In the genomic region with DNA sequence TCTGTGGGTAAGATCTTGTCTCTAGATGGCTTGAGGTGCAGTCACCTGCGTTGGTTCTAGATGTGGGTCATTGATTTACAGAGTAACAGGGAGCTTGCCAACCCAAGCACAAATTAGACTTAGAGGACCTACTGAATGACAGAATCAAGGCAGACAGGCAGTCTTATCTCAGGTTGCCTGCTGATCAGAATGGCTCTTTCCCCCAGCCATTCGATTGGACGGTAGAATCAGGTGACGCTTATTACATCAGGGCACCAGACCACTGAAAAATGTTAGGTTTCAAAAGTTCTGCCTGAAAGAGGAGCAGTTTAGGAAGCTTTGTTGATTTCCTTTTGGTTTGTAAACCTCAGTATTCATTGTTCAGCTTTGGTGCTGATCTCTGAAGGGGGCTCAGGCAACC, we compare ENCODE assay signal across 8 mouse cellular contexts. TPM values are rescaled to one million over a fixed set of nuclear protein-coding genes. Genes with fewer than 3 reads are reported as not detected.
A peak's percentile ranks its signal among the peaks of the same experiment; 100 is the strongest.
DNase-seq lines count a peak whose midpoint lies in the region; ATAC-seq and TF ChIP-seq lines count a peak whose summit lies in the region.

No protein-coding gene starts in this region.

- peak overlapping the region; percentile 80 for H3K9ac ChIP-seq in ES-Bruce4 (ENCODE audit: low read depth, poor library complexity, severe bottlenecking)
- peak overlapping the region; percentile 93 for H3K9ac ChIP-seq in hindbrain, postnatal 0 days (replicated peaks; ENCODE audit: low read length)
- peak overlapping the region; percentile 97; the same call in 1 of the 2 replicates for H3K9ac ChIP-seq in lung, postnatal 0 days (replicated peaks; ENCODE audit: low read depth)

- DNase-seq in c-Kit-positive CD71-positive TER-119-negative erythroid progenitor cells, embryonic 14.5 days (ENCODE audit: low read depth): peak; percentile 83
- no peak for DNase-seq in hindbrain, postnatal 0 days (ENCODE audit: low spot score)
- DNase-seq in lung, postnatal 0 days (ENCODE audit: low spot score): peak; percentile 63
- DNase-seq in thymus, postnatal 4 days: no peak
- no peak for DNase-seq in thymus, postnatal 0 days (ENCODE audit: low spot score)
- DNase-seq in gastrocnemius, postnatal 10 days: no peak

- TF ChIP-seq CTCF in ES-Bruce4 (IDR thresholded peaks at IDR 0.05; ENCODE audit: low read depth, low read length): no peak
- TF ChIP-seq CTCF in hindbrain, postnatal 0 days (IDR thresholded peaks at IDR 0.05; ENCODE audit: low read depth): no peak
- no peak for TF ChIP-seq CTCF in lung, postnatal 0 days (IDR thresholded peaks at IDR 0.05)

- no peaks in the 10 kb centered on the region for H3K9me3 ChIP-seq in ES-Bruce4 (replicated peaks; ENCODE audit: control insufficient read depth, insufficient read depth, low read length, poor library complexity, severe bottlenecking)
- no peaks in the 10 kb centered on the region for H3K9me3 ChIP-seq in hindbrain, postnatal 0 days (ENCODE audit: low read length)
- no peaks in the 10 kb centered on the region for H3K9me3 ChIP-seq in lung, postnatal 0 days (ENCODE audit: low read length)

- peak overlapping the region; percentile 92 for H3K4me2 ChIP-seq in hindbrain, postnatal 0 days (ENCODE audit: low read depth, low read length)
- peak overlapping the region; percentile 60 for H3K4me2 ChIP-seq in lung, postnatal 0 days (replicated peaks; ENCODE audit: low read depth, low read length)

- 72% methylated on average over 4 of the region's 4 CpGs for WGBS in hindbrain, postnatal 0 days
- 38% methylated on average over 4 of the region's 4 CpGs for WGBS in lung, postnatal 0 days

- no peaks in the 10 kb centered on the region for H3K36me3 ChIP-seq in ES-Bruce4 (ENCODE audit: control insufficient read depth, insufficient read depth, low read length, poor library complexity, severe bottlenecking)
- no peaks in the 10 kb centered on the region for H3K36me3 ChIP-seq in hindbrain, postnatal 0 days (ENCODE audit: insufficient read depth, low read length)
- no peaks in the 10 kb centered on the region for H3K36me3 ChIP-seq in lung, postnatal 0 days (ENCODE audit: insufficient read depth, low read length)

- TF ChIP-seq POLR2A in ES-Bruce4 (IDR thresholded peaks at IDR 0.05; ENCODE audit: insufficient read depth, low read length): no peak

- ATAC-seq in hindbrain, postnatal 0 days: no peak
- ATAC-seq in lung, postnatal 0 days: peak; percentile 18
- no peak for ATAC-seq in monocyte, adult 5-6 weeks (replicated peaks; ENCODE audit: insufficient number of reproducible peaks, low FRiP score, low TSS enrichment, poor library complexity, severe bottlenecking)

- no peaks in the 10 kb centered on the region for H3K27me3 ChIP-seq in ES-Bruce4 (ENCODE audit: control insufficient read depth, insufficient read depth, low read length, poor library complexity, severe bottlenecking)
- no peaks in the 10 kb centered on the region for H3K27me3 ChIP-seq in hindbrain, postnatal 0 days (ENCODE audit: insufficient read depth, low read length)
- no peaks in the 10 kb centered on the region for H3K27me3 ChIP-seq in lung, postnatal 0 days (replicated peaks; ENCODE audit: insufficient read depth, low read length)

- peak overlapping the region; percentile 33 for H3K27ac ChIP-seq in ES-Bruce4 (ENCODE audit: insufficient read depth, low read length)
- H3K27ac ChIP-seq in hindbrain, postnatal 0 days: no peak overlapping the region
- peak overlapping the region; percentile 98 for H3K27ac ChIP-seq in lung, postnatal 0 days (ENCODE audit: low read length)

- peak overlapping the region; percentile 97 for H3K4me3 ChIP-seq in ES-Bruce4 (ENCODE audit: low read depth, low read length)
- peak overlapping the region; percentile 99 for H3K4me3 ChIP-seq in hindbrain, postnatal 0 days (ENCODE audit: low read length)
- peak overlapping the region; percentile 100; the same call in 1 of the 2 replicates for H3K4me3 ChIP-seq in lung, postnatal 0 days (ENCODE audit: low read depth, low read length)

- peaks cover 9% of the 10 kb centered on the region for H3K4me1 ChIP-seq in ES-Bruce4 (ENCODE audit: control insufficient read depth, insufficient read depth, low read length)
- H3K4me1 ChIP-seq in hindbrain, postnatal 0 days (ENCODE audit: insufficient read depth, low read length): peaks cover 22% of the 10 kb centered on the region
- H3K4me1 ChIP-seq in lung, postnatal 0 days (ENCODE audit: insufficient read depth, low read depth, low read length): peaks cover 33% of the 10 kb centered on the region

- no peak for TF ChIP-seq EP300 in ES-Bruce4 (IDR thresholded peaks at IDR 0.05; ENCODE audit: insufficient read depth, low read depth, low read length)
- no peak for TF ChIP-seq EP300 in lung, postnatal 0 days (IDR thresholded peaks at IDR 0.05)

RNA-seq across cellular contexts. Expression of a gene that starts 1.9 kb away (rescaled TPM):
- 31.5 and 35.5 TPM in 2 replicates for polyA plus RNA-seq in ES-Bruce4 (2011; ENCODE audit: insufficient read depth, insufficient read length, low read depth, missing spikeins)
- total RNA-seq in hindbrain, postnatal 0 days (2014; rRNA removed): 72.7 and 85.0 TPM in 2 replicates
- 57.2 and 58.3 TPM in 2 replicates for polyA plus RNA-seq in hindbrain, postnatal 0 days (2015; fragmentation: Nextera tagmentation; extraction: Ambion mirVana)
- 88.6 and 89.5 TPM in 2 replicates for polyA plus RNA-seq in lung, postnatal 0 days (2015; fragmentation: Nextera tagmentation; extraction: Ambion mirVana)
- 20.4 to 31.7 TPM (median 30.1 TPM) in 3 replicates for total RNA-seq in monocyte, adult 5-6 weeks (2017)
- 54.8 and 55.6 TPM in 2 replicates for polyA plus RNA-seq in thymus, postnatal 0 days (2015; fragmentation: Nextera tagmentation; extraction: Ambion mirVana)
- 10 to 100 TPM; 17.8 to 21.6 TPM for total RNA-seq in gastrocnemius, postnatal 10 days (2021)

RNA-seq across cellular contexts. Expression of a gene that starts 18.1 kb away (rescaled TPM):
- 53.8 and 61.5 TPM in 2 replicates for polyA plus RNA-seq in ES-Bruce4 (2011; ENCODE audit: insufficient read depth, insufficient read length, low read depth, missing spikeins)
- total RNA-seq in hindbrain, postnatal 0 days (2014; rRNA removed): 12.3 and 12.4 TPM in 2 replicates
- 6.0 and 7.0 TPM in 2 replicates for polyA plus RNA-seq in hindbrain, postnatal 0 days (2015; fragmentation: Nextera tagmentation; extraction: Ambion mirVana)
- 27.5 and 57.0 TPM in 2 replicates for polyA plus RNA-seq in lung, postnatal 0 days (2015; fragmentation: Nextera tagmentation; extraction: Ambion mirVana)
- 67.9 to 84.4 TPM (median 70.9 TPM) in 3 replicates for total RNA-seq in monocyte, adult 5-6 weeks (2017)
- 25.8 and 26.7 TPM in 2 replicates for polyA plus RNA-seq in thymus, postnatal 0 days (2015; fragmentation: Nextera tagmentation; extraction: Ambion mirVana)
- total RNA-seq in gastrocnemius, postnatal 10 days (2021): 1 to 10 TPM; 6.2 to 9.8 TPM

Comparison
In these comparisons a context has a peak if more than half of its experiments do, and no peak if none do; other contexts are left out.
1. DNase-seq: peak in c-Kit-positive CD71-positive TER-119-negative erythroid progenitor cells, embryonic 14.5 days (single experiment) and lung, postnatal 0 days (single experiment); none in hindbrain, postnatal 0 days (single experiment), thymus, postnatal 4 days (single experiment), thymus, postnatal 0 days (single experiment) and gastrocnemius, postnatal 10 days (single experiment).
2. Peak in every context shown above with its lines, with median percentiles within 50 percentile points of each other: H3K4me3 ChIP-seq and H3K9ac ChIP-seq.